In genomic region chr8:120525832-120526231, GRCm38 (mm10) we compare ENCODE assay signal across 7 mouse cellular contexts.
DNase-seq lines count a peak whose midpoint lies in the region; ATAC-seq and TF ChIP-seq lines count a peak whose summit lies in the region.

No protein-coding gene starts in this region.

- ATAC-seq in lung, embryonic 14.5 days (ENCODE audit: insufficient read depth): peak; percentile 22; the same call in 1 of the 2 replicates
- peak; percentile 31; the same call in 1 of the 2 replicates for ATAC-seq in embryonic facial prominence, embryonic 14.5 days (ENCODE audit: low read depth)
- peak; percentile 52; the same call in 1 of the 2 replicates for ATAC-seq in heart, embryonic 13.5 days (ENCODE audit: extremely low read depth, insufficient number of reproducible peaks, low FRiP score, low TSS enrichment)
- ATAC-seq in megakaryocyte progenitor cell, adult 5-6 weeks (replicated peaks; ENCODE audit: poor library complexity): no peak

- no peaks in the 10 kb centered on the region for H3K36me3 ChIP-seq in lung, embryonic 14.5 days (ENCODE audit: insufficient read depth)
- H3K36me3 ChIP-seq in embryonic facial prominence, embryonic 14.5 days (ENCODE audit: control insufficient read depth, insufficient read depth, low read length): no peaks in the 10 kb centered on the region
- no peaks in the 10 kb centered on the region for H3K36me3 ChIP-seq in heart, embryonic 13.5 days

- no peak overlapping the region for H3K9ac ChIP-seq in lung, embryonic 14.5 days
- H3K9ac ChIP-seq in embryonic facial prominence, embryonic 14.5 days (ENCODE audit: low read depth, low read length): no peak overlapping the region
- peak overlapping the region; percentile 66 for H3K9ac ChIP-seq in heart, embryonic 13.5 days

- 34% methylated on average over 6 of the region's 6 CpGs for WGBS in lung, embryonic 14.5 days
- 59% methylated on average over 6 of the region's 6 CpGs for WGBS in embryonic facial prominence, embryonic 14.5 days
- 25% methylated on average over 6 of the region's 6 CpGs for WGBS in heart, embryonic 13.5 days
- WGBS in olfactory bulb, adult 2 months: 16% methylated on average over 6 of the region's 6 CpGs

- no peak for TF ChIP-seq POLR2A in olfactory bulb, adult 2 months (IDR thresholded peaks at IDR 0.05; ENCODE audit: insufficient read depth, low read depth, low read length)

- no peak for DNase-seq in lung, embryonic 14.5 days
- no peak for DNase-seq in lung, postnatal 10 days
- DNase-seq in embryonic facial prominence, embryonic 14.5 days (ENCODE audit: low spot score): peak; percentile 58
- no peak for DNase-seq in frontal cortex, postnatal 14 days (ENCODE audit: low spot score in 2 of 2)

- H3K4me1 ChIP-seq in lung, embryonic 14.5 days (ENCODE audit: insufficient read depth): peaks cover 36% of the 10 kb centered on the region
- peaks cover 33% of the 10 kb centered on the region for H3K4me1 ChIP-seq in embryonic facial prominence, embryonic 14.5 days (ENCODE audit: control insufficient read depth, insufficient read depth, low read length)
- H3K4me1 ChIP-seq in heart, embryonic 13.5 days: peaks cover 75% of the 10 kb centered on the region
- peaks cover 70% of the 10 kb centered on the region for H3K4me1 ChIP-seq in olfactory bulb, adult 2 months (ENCODE audit: control insufficient read depth, insufficient read depth, low read length)

- TF ChIP-seq CTCF in lung, embryonic 14.5 days (IDR thresholded peaks at IDR 0.05; ENCODE audit: low read depth): no peak
- TF ChIP-seq CTCF in olfactory bulb, adult 2 months (IDR thresholded peaks at IDR 0.05; ENCODE audit: insufficient read depth, low read depth, low read length): no peak

- H3K4me2 ChIP-seq in lung, embryonic 14.5 days: no peak overlapping the region
- H3K4me2 ChIP-seq in embryonic facial prominence, embryonic 14.5 days (ENCODE audit: low read depth, low read length): no peak overlapping the region
- H3K4me2 ChIP-seq in heart, embryonic 13.5 days: peak overlapping the region; percentile 20

- no peaks in the 10 kb centered on the region for H3K27me3 ChIP-seq in lung, embryonic 14.5 days (ENCODE audit: insufficient read depth, low read length)
- no peaks in the 10 kb centered on the region for H3K27me3 ChIP-seq in embryonic facial prominence, embryonic 14.5 days (replicated peaks; ENCODE audit: control insufficient read depth, insufficient read depth, low read length)
- no peaks in the 10 kb centered on the region for H3K27me3 ChIP-seq in heart, embryonic 13.5 days (replicated peaks)

- peak overlapping the region; percentile 26; the same call in 1 of the 2 replicates for H3K27ac ChIP-seq in lung, embryonic 14.5 days (ENCODE audit: low read depth)
- no peak overlapping the region; the same call in 1 of the 2 replicates for H3K27ac ChIP-seq in embryonic facial prominence, embryonic 14.5 days (replicated peaks; ENCODE audit: low read depth, low read length)
- peak overlapping the region; percentile 88 for H3K27ac ChIP-seq in heart, embryonic 13.5 days (replicated peaks)
- H3K27ac ChIP-seq in olfactory bulb, adult 2 months (ENCODE audit: insufficient read depth, low read depth, low read length): peak overlapping the region; percentile 66

- no peaks in the 10 kb centered on the region for H3K9me3 ChIP-seq in lung, embryonic 14.5 days (ENCODE audit: low read depth, low read length)
- H3K9me3 ChIP-seq in embryonic facial prominence, embryonic 14.5 days (ENCODE audit: control insufficient read depth, low read length): no peaks in the 10 kb centered on the region
- H3K9me3 ChIP-seq in heart, embryonic 13.5 days: no peaks in the 10 kb centered on the region

- no peak overlapping the region for H3K4me3 ChIP-seq in lung, embryonic 14.5 days (ENCODE audit: low read depth, low read length)
- no peak overlapping the region for H3K4me3 ChIP-seq in embryonic facial prominence, embryonic 14.5 days (ENCODE audit: low read depth, low read length)
- H3K4me3 ChIP-seq in heart, embryonic 13.5 days: no peak overlapping the region
- no peak overlapping the region for H3K4me3 ChIP-seq in olfactory bulb, adult 2 months (ENCODE audit: insufficient read depth, low read depth, low read length)
